Mouse (Mus musculus) G1E-ER4 (cell line): Measurements from ENCODE around the gene Dnaic1. TPM values are rescaled to one million over a fixed set of nuclear protein-coding genes. Genes with fewer than 3 reads are reported as not detected.

Experiments
- GATA1 ChIP-seq: IDR thresholded peaks from one replicate; pipeline ENCODE4 v1.8.0; 2012; ENCODE audit warnings: low read length, inconsistent platforms
- polyA plus RNA-seq: library from polyadenylated mRNA; stranded (reverse); fragments of >175 nt; gene quantifications from 2 replicates; pipeline ENCODE4 v1.2.3, GENCODE M21; 2012

The Dnaic1 gene
- polyA plus RNA-seq, 1 experiment = not detected

DNA sequence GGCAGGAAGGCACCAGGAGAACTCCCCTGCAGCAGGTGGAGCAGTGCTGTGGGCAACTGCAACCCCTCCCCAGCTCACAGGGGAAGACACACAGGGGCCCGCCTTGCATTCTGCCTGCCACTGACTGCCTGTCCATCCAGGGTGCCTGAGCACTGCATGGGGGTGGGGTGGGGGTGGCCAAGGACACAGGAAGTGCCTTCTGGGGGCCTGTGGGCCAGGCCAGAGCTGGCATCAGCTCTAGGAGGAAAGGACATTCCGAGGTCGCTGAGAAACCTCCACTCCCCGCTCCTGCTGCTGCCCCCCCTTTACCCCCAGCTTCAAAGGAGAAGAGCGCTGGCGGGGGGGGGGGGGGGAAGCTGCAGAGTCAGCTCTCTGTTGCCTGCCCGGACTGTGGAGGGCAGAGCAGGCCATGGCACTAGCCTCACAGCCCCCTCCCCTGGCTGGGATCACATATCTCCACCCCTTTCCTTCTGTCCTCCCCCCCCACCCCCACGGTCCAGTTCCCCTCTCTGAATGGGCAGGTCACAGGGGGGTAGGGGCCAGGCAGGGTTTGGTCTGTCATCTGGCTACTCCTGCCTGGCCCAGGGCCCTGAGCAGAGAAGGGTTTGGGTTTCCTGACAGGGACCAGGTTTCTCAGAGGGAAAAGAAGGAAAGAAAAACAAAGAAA, 95.6 kb downstream of the Dnaic1 start:
- no peak for TF ChIP-seq GATA1

DNA sequence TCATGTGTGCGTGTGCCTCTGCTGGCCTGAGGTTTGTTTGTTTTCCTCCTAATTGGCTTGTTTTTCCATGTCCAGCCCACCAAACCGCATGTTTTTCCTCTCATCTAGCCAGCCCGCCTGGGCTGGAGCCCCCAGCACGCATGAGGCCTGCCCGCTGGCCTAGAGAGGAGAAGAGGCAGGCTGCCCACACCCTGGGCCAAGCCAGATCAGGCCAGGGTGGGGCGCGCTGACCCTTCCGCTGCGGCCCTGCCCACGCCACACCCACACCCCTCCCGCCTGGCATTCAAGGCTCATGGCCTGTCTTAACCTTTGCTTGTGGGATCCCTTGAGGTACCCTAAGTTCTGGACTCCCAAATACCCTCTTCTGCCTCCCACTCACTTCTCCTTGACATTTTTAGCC, 97.1 kb downstream of the Dnaic1 start:
- no peak for TF ChIP-seq GATA1

DNA sequence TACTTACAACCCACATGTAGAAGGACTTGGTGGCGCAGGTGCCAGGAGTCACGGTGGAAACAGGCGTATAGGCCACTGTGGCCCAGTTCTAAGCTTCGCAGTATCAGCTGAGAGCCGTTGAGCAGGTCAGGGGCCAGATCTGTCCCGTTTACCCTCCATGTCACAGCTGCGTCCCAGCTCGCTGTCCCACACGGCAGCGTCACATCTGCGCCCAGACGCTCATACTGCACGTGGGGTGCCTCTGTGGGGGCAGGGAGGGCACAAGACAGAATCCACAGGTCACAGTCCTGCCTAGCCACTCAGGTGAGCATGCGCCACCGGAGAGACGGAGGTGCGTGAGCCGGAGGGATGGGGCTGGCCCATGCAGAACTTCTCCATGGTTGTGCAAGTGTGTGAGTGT, 101.3 kb downstream of the Dnaic1 start:
- no peak for TF ChIP-seq GATA1

DNA sequence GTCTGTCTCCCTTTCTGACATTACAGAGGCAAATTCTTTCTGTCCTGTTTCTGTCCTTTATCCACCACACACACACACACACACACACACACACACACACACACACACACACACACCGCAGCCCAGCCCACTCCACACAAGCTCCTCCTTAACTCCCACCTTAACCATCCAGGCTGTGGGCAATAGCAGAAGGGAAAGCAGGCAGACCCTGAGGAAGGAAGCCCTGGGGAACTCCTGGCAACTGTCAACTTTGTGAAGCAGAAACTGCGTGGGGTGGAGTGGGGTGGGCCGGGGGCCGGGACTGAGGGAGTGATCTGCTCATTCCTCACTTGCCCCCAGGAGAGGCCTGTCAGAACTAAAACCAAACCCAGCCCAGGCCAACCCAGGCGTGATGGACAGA, 101.9 kb downstream of the Dnaic1 start:
- no peak for TF ChIP-seq GATA1

DNA sequence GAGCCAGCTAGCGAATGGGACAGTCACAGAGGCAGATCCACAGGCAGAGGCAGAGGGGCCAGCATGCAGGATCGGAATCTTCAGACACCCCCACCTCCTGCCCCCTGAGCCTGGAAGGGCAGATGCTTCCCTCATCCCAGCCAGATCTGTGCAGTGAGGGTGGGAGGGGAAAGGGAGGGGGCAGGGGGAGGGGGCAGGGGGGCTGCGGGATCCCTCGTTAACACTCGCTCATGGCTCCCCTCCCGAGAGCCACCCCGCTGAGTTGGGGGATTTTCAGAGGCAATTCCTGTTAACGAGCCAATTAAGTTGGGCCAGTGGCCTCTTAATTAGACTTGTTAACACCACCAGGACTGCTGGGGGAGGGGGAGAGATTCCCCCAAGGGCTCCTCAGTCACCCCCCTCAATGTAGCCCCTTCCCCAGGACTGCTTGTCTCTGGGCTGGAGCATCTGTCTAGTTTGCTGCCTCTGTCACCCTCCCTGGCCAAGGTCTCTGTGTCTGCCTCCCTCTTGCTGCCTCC, 102.4 kb downstream of the Dnaic1 start:
- no peak for TF ChIP-seq GATA1

DNA sequence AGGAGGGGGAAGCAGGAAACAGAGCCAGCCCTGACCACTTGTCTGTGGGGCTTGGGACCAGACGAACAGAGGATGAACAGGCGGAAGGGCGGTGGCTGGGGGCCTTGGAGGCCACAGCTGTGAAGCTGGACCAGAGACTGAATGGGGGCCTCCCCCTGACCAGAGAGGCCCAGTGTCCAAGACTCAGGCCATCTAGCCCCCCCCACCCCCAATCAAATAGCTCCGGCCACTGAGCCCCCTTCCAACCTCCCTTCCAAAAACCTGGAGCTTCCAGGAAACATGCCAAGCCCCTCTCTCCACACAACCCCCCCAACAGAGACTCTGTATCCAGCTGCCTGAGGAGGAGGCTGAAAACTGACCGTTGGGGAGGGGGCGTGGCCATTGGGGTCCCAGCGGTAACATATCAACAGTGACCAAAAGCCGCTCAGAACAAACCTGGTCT, 103.0 kb downstream of the Dnaic1 start:
- TF ChIP-seq GATA1 = no peak

DNA sequence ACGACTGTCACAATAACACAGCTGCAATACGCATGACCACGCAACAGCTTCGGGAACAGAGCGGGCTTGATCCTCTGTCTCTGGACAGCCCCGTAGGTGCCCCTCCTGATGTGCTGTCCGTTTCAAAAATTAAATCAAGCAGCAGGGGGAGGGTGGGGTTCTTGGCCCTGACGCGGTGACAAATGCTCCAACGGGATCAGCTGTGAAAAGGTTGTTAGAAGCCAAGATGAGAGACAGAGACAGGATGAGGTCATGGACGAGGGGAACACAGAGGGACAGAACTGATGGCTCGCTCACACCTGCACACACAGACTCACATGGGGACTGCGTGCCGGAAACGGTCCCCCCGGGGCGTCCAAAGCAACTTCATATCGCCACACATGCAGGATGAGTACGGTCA, 103.6 kb downstream of the Dnaic1 start:
- no peak for TF ChIP-seq GATA1

DNA sequence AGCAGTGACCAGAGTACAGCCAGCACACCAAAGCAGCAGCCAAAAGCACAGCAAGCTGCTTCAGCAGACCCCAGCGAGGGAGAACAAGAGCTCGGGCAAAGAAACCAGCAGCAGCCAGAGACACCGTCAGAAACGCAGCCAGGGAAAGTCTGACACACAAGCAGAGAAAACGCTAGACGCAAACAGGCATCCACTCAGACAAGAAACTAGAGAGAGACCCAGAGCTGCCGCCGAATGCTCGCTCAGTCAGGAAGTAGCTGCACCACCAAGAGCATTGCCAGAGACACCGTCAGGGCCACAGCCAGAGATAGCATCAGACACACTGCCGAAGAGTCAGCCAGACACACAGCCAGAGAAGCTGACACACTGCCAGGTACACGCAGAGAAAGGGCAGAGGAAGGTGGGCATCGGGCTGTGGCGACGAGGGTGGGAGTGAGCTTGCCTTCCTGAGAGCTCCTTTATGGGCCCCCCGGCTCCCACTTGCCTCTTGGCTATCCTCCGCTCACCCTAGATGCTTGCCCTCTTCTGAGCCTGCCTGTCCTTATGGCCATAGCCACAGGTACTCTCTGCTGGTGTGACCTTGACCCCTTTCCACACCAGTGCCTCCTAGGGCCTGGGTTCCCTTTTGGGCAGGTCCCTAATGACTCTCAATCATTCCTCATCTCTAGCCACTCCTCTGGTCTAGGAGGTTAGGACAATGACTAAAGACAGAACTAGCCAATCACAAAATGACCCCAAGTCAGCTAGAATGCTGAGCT, 106.9 kb downstream of the Dnaic1 start:
- no peak for TF ChIP-seq GATA1

DNA sequence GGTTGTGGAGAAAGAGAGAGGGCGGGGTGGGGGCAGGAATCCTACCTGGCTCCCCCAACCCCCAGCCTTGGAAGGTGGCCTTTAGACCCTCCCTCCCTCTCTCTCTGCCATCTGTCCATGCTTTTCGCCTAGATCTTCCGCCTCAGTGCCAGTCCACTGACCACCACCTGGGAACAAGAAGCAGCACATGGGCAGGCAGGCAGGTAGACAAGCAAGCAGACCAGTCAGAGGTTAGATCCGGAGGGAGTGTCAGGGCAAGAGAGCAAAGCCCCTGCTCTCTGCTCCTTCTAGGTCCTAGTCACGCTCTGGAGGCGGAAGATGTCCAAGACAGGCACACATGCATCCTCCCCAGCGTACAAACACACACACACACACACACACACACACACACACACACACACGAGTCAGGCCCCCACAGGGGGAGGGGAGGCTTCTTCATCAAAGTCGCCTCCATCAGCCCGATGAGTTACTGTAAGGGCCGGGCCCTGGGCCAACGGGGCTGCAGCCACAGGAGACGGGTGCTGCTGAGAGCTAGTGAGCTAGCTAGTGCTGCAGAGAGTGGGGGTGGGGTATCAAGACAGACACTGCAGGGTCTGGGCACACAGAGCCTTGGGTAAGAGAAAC, 107.5 kb downstream of the Dnaic1 start:
- TF ChIP-seq GATA1 = no peak

DNA sequence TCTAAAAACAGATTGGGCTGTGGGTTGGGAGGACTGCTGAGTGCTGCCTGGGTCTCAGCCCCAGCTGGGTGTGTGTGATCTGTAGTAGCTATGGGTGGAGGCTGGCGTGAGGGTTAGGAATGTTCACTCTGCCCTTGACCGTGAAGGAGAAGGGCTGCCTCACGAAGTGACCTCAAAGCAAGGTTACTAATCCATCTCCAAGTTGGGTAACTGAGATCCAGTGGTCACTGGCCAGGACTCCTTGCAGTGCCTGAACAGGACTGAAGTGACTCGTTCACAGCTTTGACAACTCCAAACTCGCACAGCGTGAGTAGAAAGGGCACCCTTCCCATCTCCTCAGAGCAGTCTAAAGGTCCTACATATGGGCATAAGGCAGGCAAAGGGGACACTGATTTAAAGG, 109.3 kb downstream of the Dnaic1 start:
- TF ChIP-seq GATA1 = no peak

DNA sequence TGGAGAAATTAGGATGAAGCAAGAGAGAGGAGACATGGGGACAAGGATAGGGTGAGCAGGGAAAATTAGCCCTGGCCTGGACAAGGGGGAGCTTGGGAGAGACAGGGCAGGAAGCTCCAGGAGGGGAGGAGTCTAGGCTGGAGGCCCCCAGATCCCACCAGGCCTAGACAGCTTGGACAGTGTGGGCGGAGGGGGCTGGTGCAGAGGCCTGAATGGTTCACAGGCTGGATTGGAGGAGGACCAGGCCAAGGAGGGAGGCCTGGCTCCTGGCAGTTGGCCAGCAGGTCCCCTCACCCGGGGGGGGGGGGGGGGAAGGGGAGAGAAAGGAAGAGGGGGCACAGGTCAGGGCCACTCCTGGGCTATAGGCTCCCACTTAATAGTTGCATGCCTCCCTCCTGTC, 109.7 kb downstream of the Dnaic1 start:
- no peak for TF ChIP-seq GATA1

DNA sequence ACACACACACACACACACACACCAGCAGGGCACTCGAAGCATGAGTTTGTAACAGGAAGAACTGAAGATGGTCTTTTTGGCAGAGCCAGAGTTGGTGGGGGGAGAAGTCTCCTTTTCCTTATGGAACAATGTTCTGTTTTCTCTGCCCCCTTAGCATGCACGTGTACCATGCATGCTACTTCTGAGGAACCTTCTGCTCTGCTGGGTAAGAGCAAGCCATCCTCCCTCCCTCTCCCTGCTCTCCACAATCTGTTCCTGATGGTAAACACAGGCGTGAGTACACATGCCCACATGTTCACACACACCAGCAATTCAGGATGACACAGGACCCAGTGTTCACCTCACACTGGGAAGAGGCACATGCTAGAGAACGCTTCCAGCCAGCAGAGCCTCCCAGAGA, 111.6 kb downstream of the Dnaic1 start:
- TF ChIP-seq GATA1 = no peak

DNA sequence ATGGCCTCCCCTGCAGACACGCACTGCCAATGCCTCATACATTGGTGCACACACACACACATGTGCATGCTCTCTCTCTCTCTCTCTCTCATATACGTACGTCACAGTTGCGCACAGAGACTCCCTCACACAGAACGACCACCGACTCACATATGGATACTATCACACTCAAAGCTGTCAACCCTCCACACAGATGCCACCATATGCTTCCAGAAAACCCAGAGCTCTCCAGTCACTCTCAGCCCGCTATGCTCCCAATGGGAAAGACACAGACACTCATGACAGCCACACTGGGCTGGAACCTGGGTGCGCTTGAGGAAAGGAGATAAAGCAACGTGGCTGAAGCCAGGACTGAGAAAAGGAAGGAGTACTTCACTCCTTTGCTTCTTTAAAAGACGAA, 112.4 kb downstream of the Dnaic1 start:
- no peak for TF ChIP-seq GATA1

DNA sequence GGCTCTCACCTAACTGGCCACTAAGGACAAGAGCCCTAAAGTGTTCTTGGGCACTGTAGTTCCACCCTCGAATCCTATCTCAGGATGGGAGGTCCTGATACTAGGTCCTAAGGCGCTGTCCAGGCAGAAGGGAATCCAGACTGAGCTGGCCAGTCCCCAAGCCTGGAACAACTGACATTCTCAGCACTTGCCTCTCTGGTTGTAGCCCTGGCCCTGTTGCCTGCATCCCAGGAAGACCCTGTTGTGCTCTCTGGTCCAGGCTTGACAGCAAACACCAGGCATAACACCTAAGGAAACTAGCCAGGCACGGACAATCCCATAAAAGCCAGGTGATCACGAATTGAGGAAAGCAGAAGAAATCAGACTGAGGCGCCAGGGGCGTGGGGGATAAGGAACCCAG, 113.2 kb downstream of the Dnaic1 start:
- no peak for TF ChIP-seq GATA1

Other genes starting within 250 kb of the Dnaic1 start
- gene Ubap1, start 220.8 kb upstream of the Dnaic1 start, polyA plus RNA-seq = 25.7 and 31.5 TPM in 2 replicates
- 4.9 and 6.6 TPM in 2 replicates for gene Kif24, start 104.9 kb upstream of the Dnaic1 start, polyA plus RNA-seq
- gene Nudt2, start 104.6 kb upstream of the Dnaic1 start, polyA plus RNA-seq = 3.5 and 16.7 TPM in 2 replicates
- 0.66 and 0.68 TPM in 2 replicates for gene AI464131, start 66.7 kb upstream of the Dnaic1 start, polyA plus RNA-seq
- not detected in 2 replicates for gene 1110017D15Rik, start 52.4 kb upstream of the Dnaic1 start, polyA plus RNA-seq
- gene Fam219a, start 237 bp upstream of the Dnaic1 start, polyA plus RNA-seq = 1.2 and 1.7 TPM in 2 replicates
- not detected in 2 replicates for gene Enho, start 70.5 kb downstream of the Dnaic1 start, polyA plus RNA-seq
- 7.7 and 9.0 TPM in 2 replicates for gene Cntfr, start 127.3 kb downstream of the Dnaic1 start, polyA plus RNA-seq
- 5.8 and 6.3 TPM in 2 replicates for gene Il11ra1, start 130.2 kb downstream of the Dnaic1 start, polyA plus RNA-seq
- gene Rpp25l, start 143.8 kb downstream of the Dnaic1 start, polyA plus RNA-seq = 94.5 and 96.6 TPM in 2 replicates
- 154 and 221 TPM in 2 replicates for gene Dctn3, start 153.4 kb downstream of the Dnaic1 start, polyA plus RNA-seq
- gene Arid3c, start 161.4 kb downstream of the Dnaic1 start, polyA plus RNA-seq = not detected in 2 replicates
- 40.4 and 54.2 TPM in 2 replicates for gene Galt, start 185.5 kb downstream of the Dnaic1 start, polyA plus RNA-seq
- gene Sigmar1, start 186.4 kb downstream of the Dnaic1 start, polyA plus RNA-seq = 39.7 and 85.4 TPM in 2 replicates
- gene Ccl27a, start 204.5 kb downstream of the Dnaic1 start, polyA plus RNA-seq = 2.6 TPM in 1 of 2 replicates, not detected in the other